Mouse (Mus musculus) midbrain, embryonic 12.5 days (tissue): ENCODE results near the gene Hdgfl1. TPM values are rescaled to one million over a fixed set of nuclear protein-coding genes. Genes with fewer than 3 reads are reported as not detected.

Source experiments
- ATAC-seq: fragments of 200-750 bp; cut with Nextera tagmentation; 2 replicates; pipeline ENCODE4 v1.8.0; 2017; ENCODE audit warnings: low read depth, moderate TSS enrichment, moderate library complexity; ENCODE audit not compliant: low FRiP score
- H3K27ac ChIP-seq: fragments of 300-500 bp; sonication (generic); replicated peaks from 2 replicates; pipeline ENCODE4 v1.5.1; 2016; ENCODE audit warnings: mild to moderate bottlenecking
- H3K27me3 ChIP-seq: fragments of 300-500 bp; sonication (generic); 2 replicates; pipeline ENCODE4 v1.6.1; 2016; ENCODE audit warnings: mild to moderate bottlenecking
- H3K36me3 ChIP-seq: fragments of 300-500 bp; sonication (generic); 2 replicates; pipeline ENCODE4 v1.6.1; 2016
- H3K4me1 ChIP-seq: fragments of 300-500 bp; sonication (generic); 2 replicates; pipeline ENCODE4 v1.6.1; 2016
- H3K4me2 ChIP-seq: fragments of 300-500 bp; sonication (generic); replicated peaks from 2 replicates; pipeline ENCODE4 v1.6.1; 2016; ENCODE audit warnings: mild to moderate bottlenecking, moderate library complexity
- H3K4me3 ChIP-seq: fragments of 300-500 bp; sonication (generic); 2 replicates; pipeline ENCODE4 v1.5.1; 2016; ENCODE audit warnings: mild to moderate bottlenecking
- H3K9ac ChIP-seq: fragments of 300-500 bp; sonication (generic); replicated peaks from 2 replicates; pipeline ENCODE4 v1.6.1; 2016; ENCODE audit warnings: mild to moderate bottlenecking, moderate library complexity
- H3K9me3 ChIP-seq: fragments of 300-500 bp; sonication (generic); 2 replicates; pipeline ENCODE4 v1.6.1; 2016; ENCODE audit warnings: mild to moderate bottlenecking
- WGBS: fragments of 180-500 bp; shearing (Covaris S2); methylation state at CpG from one replicate; pipeline ENCODE4 v1.1.7; 2016; 5-methylcytosine and 5-hydroxymethylcytosine counted together
- polyA plus RNA-seq: library from polyadenylated mRNA; unstranded; fragments of >200 nt; fragmentation: Nextera tagmentation; extraction: Ambion mirVana; gene quantifications from 2 replicates; pipeline ENCODE4 v1.2.1, GENCODE M21; 2016

The Hdgfl1 gene
- polyA plus RNA-seq, result not detected in 2 replicates

- Histone ChIP-seq H3K36me3 (no peaks in the 10 kb centered on the region), H3K4me3 (no peak within 1 kb of the TSS), H3K9me3 (0 out of 2 replicates have a peak, but pooled peaks cover 4% of the 10 kb centered on the region), H3K9ac (no peak within 1 kb of the TSS), H3K27ac (no peak within 1 kb of the TSS), H3K27me3 (no peaks in the 10 kb centered on the region), H3K4me1 (no peaks in the 10 kb centered on the region), H3K4me2 (no peak within 1 kb of the TSS)
- 94% methylated on average over 16 of the region's 16 CpGs for WGBS
- ATAC-seq, result no peak
These were observed at the start of gene Hdgfl1 for GRCm38 (mm10) chr13:26769955-26770354. Gene Hdgfl1 (minus strand): TSS chr13:26770165.

GRCm38 (mm10) chr13:26795460-26795859 lies 25.5 kb upstream of the Hdgfl1 start:
- no peaks in the 10 kb centered on the region for H3K27me3 ChIP-seq
- H3K36me3 ChIP-seq, result no peaks in the 10 kb centered on the region
- H3K4me1 ChIP-seq, result no peaks in the 10 kb centered on the region
- H3K9me3 ChIP-seq, result no peaks in the 10 kb centered on the region
- H3K4me3 ChIP-seq, result no peak overlapping the region
- no peak overlapping the region for H3K27ac ChIP-seq
- no peak for ATAC-seq
- H3K4me2 ChIP-seq, result no peak overlapping the region
- no peak overlapping the region for H3K9ac ChIP-seq
- 85% methylated on average over 3 of the region's 3 CpGs for WGBS

GRCm38 (mm10) chr13:26769424-26769823 lies 541 bp downstream of the Hdgfl1 start:
- 94% methylated on average over 15 of the region's 15 CpGs for WGBS
- Histone ChIP-seq H3K9me3 (0 out of 2 replicates have a peak, but pooled peaks cover 4% of the 10 kb centered on the region), H3K4me3 (no peak overlapping the region), H3K4me2 (no peak overlapping the region), H3K27me3 (no peaks in the 10 kb centered on the region), H3K9ac (no peak overlapping the region), H3K36me3 (no peaks in the 10 kb centered on the region), H3K4me1 (no peaks in the 10 kb centered on the region), H3K27ac (no peak overlapping the region)
- no peak for ATAC-seq

- Histone ChIP-seq H3K4me1 (no peaks in the 10 kb centered on the region), H3K4me3 (no peak overlapping the region), H3K4me2 (no peak overlapping the region), H3K27me3 (no peaks in the 10 kb centered on the region), H3K27ac (no peak overlapping the region), H3K9me3 (no peaks in the 10 kb centered on the region), H3K36me3 (no peaks in the 10 kb centered on the region), H3K9ac (no peak overlapping the region)
- whole genome bisulfite sequencing, result 71% methylated on average over 12 of the region's 12 CpGs
- no peak for ATAC-seq
These were observed 7.8 kb downstream of the Hdgfl1 start for GRCm38 (mm10) chr13:26761966-26762803.

GRCm38 (mm10) chr13:26752863-26753262 lies 17.1 kb downstream of the Hdgfl1 start:
- no peak overlapping the region for H3K9ac ChIP-seq
- peak; percentile 60 for ATAC-seq
- H3K36me3 ChIP-seq, result no peaks in the 10 kb centered on the region
- no peak overlapping the region for H3K4me3 ChIP-seq
- H3K4me2 ChIP-seq, result no peak overlapping the region
- H3K27ac ChIP-seq, result peak overlapping the region; percentile 65
- no peaks in the 10 kb centered on the region for H3K9me3 ChIP-seq
- H3K27me3 ChIP-seq, result no peaks in the 10 kb centered on the region
- H3K4me1 ChIP-seq, result peaks cover 4% of the 10 kb centered on the region; the same call in 1 of the 2 replicates

- peak overlapping the region; percentile 65 for H3K27ac ChIP-seq
- 75% methylated on average over 1 of the region's 1 CpGs for WGBS
- no peaks in the 10 kb centered on the region for H3K27me3 ChIP-seq
- no peak overlapping the region for H3K9ac ChIP-seq
- no peaks in the 10 kb centered on the region for H3K36me3 ChIP-seq
- no peak overlapping the region for H3K4me3 ChIP-seq
- H3K9me3 ChIP-seq, result no peaks in the 10 kb centered on the region
- H3K4me2 ChIP-seq, result no peak overlapping the region
- peak; percentile 69 for ATAC-seq
- H3K4me1 ChIP-seq, result peaks cover 4% of the 10 kb centered on the region; the same call in 1 of the 2 replicates
These were observed 17.6 kb downstream of the Hdgfl1 start for GRCm38 (mm10) chr13:26752414-26752813.

- Histone ChIP-seq H3K9me3 (no peaks in the 10 kb centered on the region), H3K4me1 (peaks cover 17% of the 10 kb centered on the region; the same call in 1 of the 2 replicates), H3K4me3 (no peak overlapping the region), H3K27me3 (no peaks in the 10 kb centered on the region), H3K9ac (no peak overlapping the region), H3K27ac (peak overlapping the region; percentile 84), H3K4me2 (no peak overlapping the region), H3K36me3 (no peaks in the 10 kb centered on the region)
- ATAC-seq, result peak; percentile 87
- 15% methylated on average over 2 of the region's 2 CpGs for WGBS
These were observed 24.1 kb downstream of the Hdgfl1 start for GRCm38 (mm10) chr13:26745760-26746457.

- peak; percentile 63 for ATAC-seq
- Histone ChIP-seq H3K27ac (peak overlapping the region; percentile 84), H3K27me3 (no peaks in the 10 kb centered on the region), H3K4me2 (no peak overlapping the region), H3K4me3 (no peak overlapping the region), H3K4me1 (peaks cover 17% of the 10 kb centered on the region; the same call in 1 of the 2 replicates), H3K36me3 (no peaks in the 10 kb centered on the region), H3K9me3 (no peaks in the 10 kb centered on the region), H3K9ac (no peak overlapping the region)
- whole genome bisulfite sequencing, result 30% methylated on average over 5 of the region's 5 CpGs
These were observed 24.8 kb downstream of the Hdgfl1 start for GRCm38 (mm10) chr13:26745059-26745759.

- Histone ChIP-seq H3K9ac (no peak overlapping the region), H3K4me2 (no peak overlapping the region), H3K4me1 (peaks cover 17% of the 10 kb centered on the region; the same call in 1 of the 2 replicates), H3K9me3 (no peaks in the 10 kb centered on the region), H3K27me3 (no peaks in the 10 kb centered on the region), H3K27ac (peak overlapping the region; percentile 84), H3K4me3 (no peak overlapping the region), H3K36me3 (no peaks in the 10 kb centered on the region)
- no peak for ATAC-seq
- WGBS, result 75% methylated on average over 1 of the region's 1 CpGs
These were observed 25.9 kb downstream of the Hdgfl1 start for GRCm38 (mm10) chr13:26744068-26744467.

- H3K36me3 ChIP-seq, result no peaks in the 10 kb centered on the region
- H3K27me3 ChIP-seq, result no peaks in the 10 kb centered on the region
- H3K9ac ChIP-seq, result no peak overlapping the region
- H3K27ac ChIP-seq, result no peak overlapping the region
- ATAC-seq, result no peak
- H3K4me3 ChIP-seq, result no peak overlapping the region
- no peaks in the 10 kb centered on the region for H3K4me1 ChIP-seq
- H3K9me3 ChIP-seq, result no peaks in the 10 kb centered on the region
- H3K4me2 ChIP-seq, result no peak overlapping the region
- WGBS, result 78% methylated on average over 1 of the region's 1 CpGs
These were observed 35.0 kb downstream of the Hdgfl1 start for GRCm38 (mm10) chr13:26734981-26735380.

- peaks cover 5% of the 10 kb centered on the region; the same call in 1 of the 2 replicates for H3K4me1 ChIP-seq
- H3K9me3 ChIP-seq, result no peaks in the 10 kb centered on the region
- H3K27me3 ChIP-seq, result no peaks in the 10 kb centered on the region
- H3K4me2 ChIP-seq, result no peak overlapping the region
- H3K4me3 ChIP-seq, result no peak overlapping the region
- H3K36me3 ChIP-seq, result no peaks in the 10 kb centered on the region
- 68% methylated on average over 1 of the region's 1 CpGs for WGBS
- no peak for ATAC-seq
- H3K27ac ChIP-seq, result no peak overlapping the region
- no peak overlapping the region for H3K9ac ChIP-seq
These were observed 45.7 kb downstream of the Hdgfl1 start for GRCm38 (mm10) chr13:26724250-26724649.
